Mouse (Mus musculus): ENCODE data around the gene Tcp11l1. TPM values are rescaled to one million over a fixed set of nuclear protein-coding genes. Genes with fewer than 3 reads are reported as not detected.
A peak's percentile ranks its signal among the peaks of the same experiment; 100 is the strongest.

Tcp11l1 gene
- polyA plus RNA-seq, 1 experiment from 2014 or later = 68.4 TPM

DNA sequence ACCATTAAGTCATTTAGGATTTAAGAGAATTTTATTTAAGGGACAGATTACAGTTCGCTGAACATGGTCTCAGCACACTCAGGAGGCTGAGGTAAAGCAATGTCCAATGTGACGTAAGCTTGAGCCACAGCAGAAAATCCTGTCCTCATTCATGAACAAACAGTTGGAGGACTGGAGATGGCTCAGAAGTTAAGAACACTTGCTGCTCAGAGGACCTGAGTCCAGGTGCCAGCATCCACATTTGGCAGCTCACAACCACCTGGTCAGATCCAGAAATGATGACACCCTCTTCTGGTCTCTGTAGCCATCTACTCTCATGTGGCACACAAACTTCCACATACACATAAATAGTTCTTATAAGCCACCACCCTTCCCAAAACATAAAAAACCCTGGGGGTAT is 27.7 kb upstream of the Tcp11l1 start:
- no peak overlapping the region for H3K4me3 ChIP-seq
- peaks cover 43% of the 10 kb centered on the region for H3K27me3 ChIP-seq
- no peaks in the 10 kb centered on the region for H3K9me3 ChIP-seq
- no peak overlapping the region for H3K4me2 ChIP-seq (replicated peaks)
- no peaks in the 10 kb centered on the region for H3K36me3 ChIP-seq
- no peak for ATAC-seq (ENCODE audit: low FRiP score, low read depth)
- 92% methylated on average over 2 of the region's 2 CpGs for WGBS
- H3K4me1 ChIP-seq = peaks cover 23% of the 10 kb centered on the region; the same call in 1 of the 2 replicates
- H3K9ac ChIP-seq (replicated peaks) = no peak overlapping the region
- H3K27ac ChIP-seq (replicated peaks) = no peak overlapping the region

DNA sequence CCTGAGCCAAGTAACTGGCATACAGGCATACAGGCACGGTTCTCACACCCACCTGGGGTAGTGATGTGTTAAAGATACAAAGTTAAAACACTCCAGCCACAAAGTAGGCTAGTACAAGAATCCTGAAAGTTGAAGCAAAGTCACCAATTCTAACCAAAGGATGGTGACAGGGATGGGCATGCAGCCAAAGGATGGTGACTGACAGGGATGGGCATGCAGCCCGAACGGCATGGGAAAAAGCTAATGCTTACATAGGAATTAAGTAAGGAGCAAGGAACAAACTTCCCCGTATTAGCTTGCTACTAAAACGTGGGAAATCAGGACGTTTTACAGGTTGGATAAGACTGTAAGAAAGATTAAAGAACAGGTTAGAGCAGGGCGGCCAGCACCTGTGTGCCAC is 24.3 kb upstream of the Tcp11l1 start:
- Histone ChIP-seq H3K9me3 (no peaks in the 10 kb centered on the region), H3K27ac (replicated peaks) (no peak overlapping the region), H3K9ac (replicated peaks) (no peak overlapping the region), H3K4me3 (no peak overlapping the region), H3K36me3 (no peaks in the 10 kb centered on the region), H3K27me3 (peaks cover 16% of the 10 kb centered on the region), H3K4me1 (peaks cover 7% of the 10 kb centered on the region; the same call in 1 of the 2 replicates), H3K4me2 (replicated peaks) (no peak overlapping the region)
- 73% methylated on average over 7 of the region's 7 CpGs for WGBS
- ATAC-seq (ENCODE audit: low FRiP score, low read depth) = no peak

DNA sequence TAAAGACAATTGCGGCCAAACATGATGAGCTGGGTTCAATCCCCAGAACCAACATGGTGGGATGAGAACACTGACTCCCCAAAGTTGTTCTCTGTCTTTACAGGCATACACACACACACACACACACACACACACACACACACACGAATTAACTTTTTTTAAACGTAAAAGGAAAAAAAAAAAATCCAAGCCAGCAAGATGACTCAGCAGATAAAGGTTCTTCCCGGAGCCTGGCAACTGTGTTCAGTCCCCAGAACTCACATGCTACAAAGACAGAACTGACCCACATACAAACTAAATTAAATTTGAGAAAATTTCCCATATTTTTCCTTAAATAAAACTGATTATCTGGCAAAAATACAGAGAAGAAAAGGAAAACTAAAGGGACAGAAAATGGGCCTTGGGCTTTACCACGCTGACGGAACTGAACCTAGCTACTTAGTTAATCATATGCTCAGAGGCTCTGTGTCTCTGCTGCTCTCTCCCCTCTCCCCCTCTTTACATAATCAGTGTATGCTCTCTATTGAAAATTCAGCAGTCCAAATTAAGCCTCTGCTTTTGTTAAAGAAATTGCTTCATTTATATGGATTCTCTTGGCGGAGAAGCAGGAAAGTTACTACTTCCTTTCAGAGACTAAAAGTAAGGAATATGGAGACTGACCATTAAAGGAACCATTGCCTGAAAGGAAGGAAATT is 20.7 kb upstream of the Tcp11l1 start:
- Histone ChIP-seq H3K9me3 (no peaks in the 10 kb centered on the region), H3K4me3 (no peak overlapping the region), H3K36me3 (no peaks in the 10 kb centered on the region), H3K4me1 (no peaks in the 10 kb centered on the region), H3K27ac (replicated peaks) (no peak overlapping the region), H3K4me2 (replicated peaks) (no peak overlapping the region), H3K9ac (replicated peaks) (no peak overlapping the region), H3K27me3 (no peaks in the 10 kb centered on the region)
- ATAC-seq (ENCODE audit: low FRiP score, low read depth) = no peak
- WGBS = 62% methylated on average over 6 of the region's 7 CpGs

DNA sequence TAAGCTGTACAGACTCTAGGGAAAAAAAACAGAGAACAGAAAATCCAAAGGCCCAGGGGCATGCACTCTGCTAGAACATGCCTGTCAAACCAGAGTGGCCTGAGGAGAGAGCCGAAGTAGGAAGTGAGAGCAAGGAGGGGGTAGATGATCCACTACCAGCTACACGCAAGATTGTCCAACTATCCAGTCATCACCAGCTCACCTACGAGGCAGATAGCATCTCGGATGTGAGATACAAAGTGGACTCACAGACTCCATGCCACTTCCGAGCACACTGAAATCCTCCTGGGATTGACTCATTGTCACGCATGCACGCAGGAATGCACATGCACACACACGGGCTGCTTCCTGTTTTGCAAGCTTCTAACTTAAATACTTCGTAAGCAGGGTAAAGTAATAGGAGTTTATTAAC is 20.1 kb upstream of the Tcp11l1 start:
- Histone ChIP-seq H3K4me1 (no peaks in the 10 kb centered on the region), H3K36me3 (no peaks in the 10 kb centered on the region), H3K9ac (replicated peaks) (no peak overlapping the region), H3K27ac (replicated peaks) (no peak overlapping the region), H3K9me3 (no peaks in the 10 kb centered on the region), H3K4me2 (replicated peaks) (no peak overlapping the region), H3K27me3 (no peaks in the 10 kb centered on the region), H3K4me3 (no peak overlapping the region)
- 90% methylated on average over 9 of the region's 9 CpGs for WGBS
- ATAC-seq (ENCODE audit: low FRiP score, low read depth) = no peak

DNA sequence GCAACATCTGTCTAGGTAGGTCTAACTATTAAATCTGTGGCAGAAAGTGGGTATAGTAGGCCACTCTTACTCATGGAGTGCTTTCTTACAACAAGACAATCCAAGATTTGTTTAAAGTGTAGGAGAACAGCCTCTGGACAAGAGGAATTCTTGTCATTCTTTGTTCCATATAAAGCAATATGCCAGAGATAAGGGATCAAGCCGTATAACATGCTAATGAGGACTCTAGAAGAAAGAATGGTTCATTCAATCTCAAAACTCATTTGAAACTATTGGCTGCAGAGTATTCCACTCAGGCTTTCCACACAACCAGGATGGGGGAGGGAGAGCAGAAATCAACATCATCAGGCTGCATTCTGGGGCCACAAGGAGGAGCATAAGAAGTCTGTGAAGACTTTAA is 15.4 kb upstream of the Tcp11l1 start:
- no peak overlapping the region for H3K4me3 ChIP-seq
- no peaks in the 10 kb centered on the region for H3K36me3 ChIP-seq
- ATAC-seq (ENCODE audit: low FRiP score, low read depth) = no peak
- no peaks in the 10 kb centered on the region for H3K4me1 ChIP-seq
- H3K9me3 ChIP-seq = no peaks in the 10 kb centered on the region
- H3K9ac ChIP-seq (replicated peaks) = no peak overlapping the region
- WGBS = 54% methylated on average over 1 of the region's 1 CpGs
- H3K4me2 ChIP-seq (replicated peaks) = no peak overlapping the region
- H3K27ac ChIP-seq (replicated peaks) = no peak overlapping the region
- no peaks in the 10 kb centered on the region for H3K27me3 ChIP-seq

DNA sequence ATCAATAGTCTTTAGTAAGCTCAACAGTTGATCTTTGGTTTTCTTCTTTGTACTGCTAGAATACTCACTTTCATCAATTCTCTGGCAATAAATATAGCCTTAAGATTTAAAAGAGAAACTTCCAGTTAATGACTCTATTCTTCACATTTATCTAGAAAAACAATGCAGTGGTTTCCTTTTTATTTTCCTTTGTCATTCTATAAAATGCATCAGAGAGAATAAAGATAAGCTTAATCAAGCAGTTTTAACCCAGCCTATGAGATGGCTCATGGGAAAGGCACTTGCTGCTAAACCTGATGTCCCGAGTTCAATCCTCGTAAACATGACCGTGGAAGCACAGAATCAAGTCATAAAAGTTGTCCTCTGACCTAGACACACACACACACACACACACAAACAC is 10.1 kb upstream of the Tcp11l1 start:
- ATAC-seq (ENCODE audit: low FRiP score, low read depth) = no peak
- H3K9ac ChIP-seq (replicated peaks) = no peak overlapping the region
- no peak overlapping the region for H3K4me3 ChIP-seq
- no peaks in the 10 kb centered on the region for H3K36me3 ChIP-seq
- no peak overlapping the region for H3K4me2 ChIP-seq (replicated peaks)
- no peaks in the 10 kb centered on the region for H3K27me3 ChIP-seq
- H3K9me3 ChIP-seq = no peaks in the 10 kb centered on the region
- no peak overlapping the region for H3K27ac ChIP-seq (replicated peaks)
- 87% methylated on average over 3 of the region's 3 CpGs for WGBS
- no peaks in the 10 kb centered on the region for H3K4me1 ChIP-seq

DNA sequence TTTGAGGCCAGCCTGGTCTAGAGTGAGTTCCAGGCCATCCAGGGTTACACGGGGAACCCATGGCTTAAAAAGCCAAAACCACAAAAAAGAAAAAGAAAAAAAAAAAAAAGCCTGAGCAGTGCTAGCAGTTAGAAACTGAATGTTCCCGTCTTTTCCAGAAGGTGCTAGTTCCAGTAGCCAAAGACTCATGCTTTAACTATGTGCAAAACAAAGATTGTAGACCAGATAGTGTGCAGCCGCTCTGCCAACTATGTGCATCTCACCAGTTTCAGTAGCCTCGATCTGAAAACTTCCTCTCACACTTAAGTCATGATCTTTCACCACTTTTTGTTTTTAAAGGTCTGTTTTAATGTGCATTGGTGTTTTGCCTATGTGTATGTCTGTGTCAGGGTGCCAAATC is 5.9 kb upstream of the Tcp11l1 start:
- Histone ChIP-seq H3K4me2 (replicated peaks) (no peak overlapping the region), H3K36me3 (no peaks in the 10 kb centered on the region), H3K27ac (replicated peaks) (no peak overlapping the region), H3K4me1 (0 out of 2 replicates have a peak, but pooled peaks cover 1% of the 10 kb centered on the region), H3K4me3 (no peak overlapping the region), H3K27me3 (peaks cover 7% of the 10 kb centered on the region), H3K9ac (replicated peaks) (no peak overlapping the region), H3K9me3 (no peaks in the 10 kb centered on the region)
- ATAC-seq (ENCODE audit: low FRiP score, low read depth) = no peak
- WGBS = 89% methylated on average over 4 of the region's 4 CpGs

DNA sequence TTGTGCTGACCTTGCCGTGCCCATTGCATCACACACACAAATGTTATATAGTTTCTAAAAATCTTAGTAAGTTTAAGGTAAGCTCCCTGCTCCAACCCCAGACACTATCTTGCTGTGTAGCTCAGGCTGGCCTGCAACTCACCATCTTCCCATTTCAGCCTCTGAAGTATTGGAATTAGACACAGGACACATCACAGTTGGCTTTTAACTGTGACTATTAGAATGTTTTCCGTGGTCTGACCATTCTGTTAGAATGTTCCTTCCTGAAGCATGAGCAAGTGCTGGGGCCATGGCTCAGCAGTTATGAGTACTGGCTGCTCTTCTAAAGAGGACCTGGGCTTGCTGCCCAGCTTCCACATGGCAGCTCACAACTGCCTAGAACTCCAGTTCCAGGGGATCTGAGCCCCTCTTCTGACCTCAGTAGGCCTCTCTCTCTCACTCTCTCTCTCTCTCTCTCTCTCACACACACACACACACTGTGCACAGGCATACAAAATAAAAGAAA is 5.3 kb upstream of the Tcp11l1 start:
- Histone ChIP-seq H3K27me3 (peaks cover 7% of the 10 kb centered on the region), H3K4me2 (replicated peaks) (no peak overlapping the region), H3K4me3 (no peak overlapping the region), H3K4me1 (0 out of 2 replicates have a peak, but pooled peaks cover 3% of the 10 kb centered on the region), H3K9me3 (no peaks in the 10 kb centered on the region), H3K9ac (replicated peaks) (no peak overlapping the region), H3K36me3 (no peaks in the 10 kb centered on the region), H3K27ac (replicated peaks) (no peak overlapping the region)
- ATAC-seq (ENCODE audit: low FRiP score, low read depth) = no peak
- WGBS = 92% methylated on average over 2 of the region's 2 CpGs

DNA sequence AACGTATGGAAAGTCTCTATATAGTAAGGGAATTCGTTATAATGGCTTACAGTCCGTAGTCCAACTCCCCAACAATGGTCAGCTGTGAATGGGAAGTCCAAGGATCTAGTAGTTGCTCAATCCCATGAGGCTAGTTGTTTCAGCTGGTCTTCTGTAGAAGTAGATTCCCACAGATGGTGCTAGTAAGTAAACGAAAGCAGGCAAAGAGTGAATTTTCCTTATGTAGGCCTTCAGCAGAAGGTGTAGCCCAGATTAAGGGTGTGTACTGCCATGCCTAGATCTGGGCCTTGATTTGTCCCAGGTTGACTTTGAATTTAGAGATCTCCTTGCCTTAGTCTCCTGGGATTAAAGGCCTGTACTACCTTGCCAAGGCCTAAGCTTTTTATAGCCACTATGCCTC is 4.3 kb upstream of the Tcp11l1 start, which contains the start of gene Pin1rt1:
Gene Pin1rt1 (minus strand): TSS at position 101 of the 400 bp plus-strand sequence.
- H3K27me3 ChIP-seq = peaks cover 7% of the 10 kb centered on the region
- H3K36me3 ChIP-seq = no peaks in the 10 kb centered on the region
- H3K4me1 ChIP-seq = peaks cover 4% of the 10 kb centered on the region
- H3K27ac ChIP-seq (replicated peaks) = no peak within 1 kb of the TSS
- H3K9me3 ChIP-seq = no peaks in the 10 kb centered on the region
- no peak within 1 kb of the TSS for H3K9ac ChIP-seq (replicated peaks)
- no peak within 1 kb of the TSS for H3K4me3 ChIP-seq
- 86% methylated on average over 4 of the region's 4 CpGs for WGBS
- no peak for ATAC-seq (ENCODE audit: low FRiP score, low read depth)
- H3K4me2 ChIP-seq (replicated peaks) = no peak within 1 kb of the TSS

DNA sequence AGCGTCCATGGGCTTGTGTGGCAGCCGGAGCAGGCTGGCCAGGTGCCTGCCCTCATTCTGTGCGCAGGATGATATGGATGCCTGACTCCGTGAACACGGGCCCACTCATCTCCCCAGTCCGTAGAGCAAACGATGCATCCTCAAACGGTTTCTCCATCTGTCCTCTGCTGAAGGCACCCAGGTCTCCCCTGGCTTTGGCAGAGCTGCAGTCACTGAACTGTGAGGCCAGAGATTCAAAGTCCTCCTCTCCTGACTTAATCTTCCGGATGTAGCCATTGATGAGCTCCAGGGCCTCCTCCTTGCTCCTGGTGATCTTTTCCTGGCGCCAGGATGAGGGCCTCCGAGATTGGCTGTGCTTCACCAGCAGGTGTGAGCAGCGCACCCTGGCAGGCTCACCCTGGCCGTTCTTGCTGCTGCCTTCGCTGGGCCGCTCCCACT is 2.3 kb upstream of the Tcp11l1 start:
- Histone ChIP-seq H3K9ac (replicated peaks) (no peak overlapping the region), H3K9me3 (no peaks in the 10 kb centered on the region), H3K27me3 (peaks cover 7% of the 10 kb centered on the region), H3K36me3 (no peaks in the 10 kb centered on the region), H3K4me1 (peaks cover 20% of the 10 kb centered on the region), H3K4me3 (no peak overlapping the region), H3K27ac (replicated peaks) (no peak overlapping the region), H3K4me2 (replicated peaks) (no peak overlapping the region)
- no peak for ATAC-seq (ENCODE audit: low FRiP score, low read depth)
- WGBS = 36% methylated on average over 15 of the region's 15 CpGs

DNA sequence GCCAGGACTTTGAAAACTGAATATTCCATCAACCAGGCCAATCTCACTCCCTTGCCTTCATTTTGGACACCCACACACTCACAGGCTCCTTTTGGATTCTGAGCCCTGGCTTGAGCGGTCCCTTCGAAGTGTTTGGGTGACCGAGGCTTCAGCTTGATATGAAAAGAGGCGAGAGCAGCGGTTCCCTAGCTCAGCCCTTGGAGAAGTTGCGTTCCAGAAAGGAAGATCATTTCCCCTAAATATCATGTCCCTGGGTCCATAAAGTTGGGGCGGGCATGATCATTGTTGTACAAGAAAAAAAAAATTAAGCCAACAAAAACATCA is 479 bp upstream of the Tcp11l1 start:
- H3K9ac ChIP-seq (replicated peaks) = peak overlapping the region; percentile 92
- peak overlapping the region; percentile 84 for H3K4me3 ChIP-seq
- ATAC-seq (ENCODE audit: low FRiP score, low read depth) = no peak; the same call in 1 of the 2 replicates
- 3% methylated on average over 7 of the region's 7 CpGs for WGBS
- peak overlapping the region; percentile 69 for H3K4me2 ChIP-seq (replicated peaks)
- peaks cover 9% of the 10 kb centered on the region; the same call in 1 of the 2 replicates for H3K36me3 ChIP-seq
- no peaks in the 10 kb centered on the region for H3K9me3 ChIP-seq
- H3K27ac ChIP-seq (replicated peaks) = peak overlapping the region; percentile 94
- peaks cover 20% of the 10 kb centered on the region for H3K4me1 ChIP-seq
- H3K27me3 ChIP-seq = peaks cover 7% of the 10 kb centered on the region

DNA sequence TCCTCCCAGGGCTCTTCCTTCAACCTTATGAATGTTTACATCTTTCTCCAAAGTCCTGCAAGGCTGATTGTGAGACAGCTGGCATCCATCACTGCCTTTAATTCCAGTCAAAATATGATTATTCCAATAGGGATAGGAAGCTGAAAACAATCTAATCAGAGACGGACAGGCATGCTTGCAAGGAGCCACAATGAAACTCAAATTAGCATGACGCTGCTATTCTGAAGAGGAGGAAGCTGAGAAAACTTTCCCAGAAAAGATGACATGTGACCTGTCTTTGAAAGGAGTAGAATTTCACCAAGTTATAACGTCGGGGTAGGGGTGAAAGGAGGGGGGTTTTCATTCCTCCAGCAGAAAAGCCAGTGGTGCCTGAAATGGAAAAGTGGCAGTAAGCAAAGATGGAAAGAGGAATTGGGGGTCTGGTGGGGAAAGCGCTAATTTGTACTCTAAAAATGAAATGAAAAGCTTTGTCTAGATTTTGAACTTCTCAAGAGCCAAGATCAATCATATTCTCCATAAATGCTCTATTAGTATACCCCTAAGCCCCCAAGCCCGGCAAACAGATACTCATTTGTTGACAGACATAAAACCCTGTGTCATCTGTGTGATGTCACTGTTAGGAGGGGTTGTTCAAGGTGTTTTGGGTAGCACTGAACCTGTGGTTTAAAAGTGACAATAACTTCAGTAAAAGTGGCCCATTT is 1.1 kb downstream of the Tcp11l1 start:
- Histone ChIP-seq H3K9ac (replicated peaks) (no peak overlapping the region), H3K9me3 (no peaks in the 10 kb centered on the region), H3K27ac (replicated peaks) (peak overlapping the region; percentile 94), H3K4me1 (peaks cover 20% of the 10 kb centered on the region), H3K4me2 (replicated peaks) (peak overlapping the region; percentile 69), H3K4me3 (peak overlapping the region; percentile 84), H3K36me3 (peaks cover 11% of the 10 kb centered on the region), H3K27me3 (peaks cover 7% of the 10 kb centered on the region)
- WGBS = 17% methylated on average over 6 of the region's 6 CpGs
- ATAC-seq (ENCODE audit: low FRiP score, low read depth) = no peak
